Mouse (Mus musculus): ENCODE data around the gene Ripor2. TPM values are rescaled to one million over a fixed set of nuclear protein-coding genes. Genes with fewer than 3 reads are reported as not detected.
A peak's percentile ranks its signal among the peaks of the same experiment; 100 is the strongest.

Gene Ripor2
- polyA plus RNA-seq, 1 experiment from 2014 or later, result 21.7 TPM

- Histone ChIP-seq H3K9me3 (no peaks in the 10 kb centered on the region), H3K4me1 (replicated peaks) (0 out of 2 replicates have a peak, but pooled peaks cover 9% of the 10 kb centered on the region), H3K4me3 (no peak overlapping the region), H3K27me3 (no peaks in the 10 kb centered on the region), H3K4me2 (no peak overlapping the region), H3K27ac (replicated peaks) (peak overlapping the region; percentile 66), H3K9ac (no peak overlapping the region), H3K36me3 (no peaks in the 10 kb centered on the region)
- ATAC-seq (ENCODE audit: low read depth), result peak; percentile 23; the same call in 1 of the 2 replicates
- 72% methylated on average over 8 of the region's 8 CpGs for WGBS
Observed at GRCm38 (mm10) chr13:24565230-24565949, 16.6 kb upstream of the Ripor2 start.

- Histone ChIP-seq H3K9ac (no peak overlapping the region), H3K4me3 (no peak overlapping the region), H3K27ac (replicated peaks) (peak overlapping the region; percentile 66), H3K36me3 (no peaks in the 10 kb centered on the region), H3K4me2 (no peak overlapping the region), H3K9me3 (no peaks in the 10 kb centered on the region), H3K4me1 (replicated peaks) (0 out of 2 replicates have a peak, but pooled peaks cover 9% of the 10 kb centered on the region), H3K27me3 (no peaks in the 10 kb centered on the region)
- 36% methylated on average over 3 of the region's 3 CpGs for WGBS
- ATAC-seq (ENCODE audit: low read depth), result peak; percentile 61; the same call in 1 of the 2 replicates
Observed at GRCm38 (mm10) chr13:24565950-24566320, 16.1 kb upstream of the Ripor2 start.

- no peak overlapping the region for H3K4me2 ChIP-seq
- no peaks in the 10 kb centered on the region for H3K9me3 ChIP-seq
- no peak overlapping the region for H3K9ac ChIP-seq
- no peaks in the 10 kb centered on the region for H3K36me3 ChIP-seq
- H3K4me1 ChIP-seq (replicated peaks), result 0 out of 2 replicates have a peak, but pooled peaks cover 9% of the 10 kb centered on the region
- H3K27ac ChIP-seq (replicated peaks), result no peak overlapping the region
- ATAC-seq (ENCODE audit: low read depth), result no peak
- no peaks in the 10 kb centered on the region for H3K27me3 ChIP-seq
- WGBS, result 90% methylated on average over 11 of the region's 11 CpGs
- H3K4me3 ChIP-seq, result no peak overlapping the region
Observed at GRCm38 (mm10) chr13:24567176-24567811, 14.7 kb upstream of the Ripor2 start.

- Histone ChIP-seq H3K4me1 (replicated peaks) (peaks cover 15% of the 10 kb centered on the region), H3K9ac (no peak overlapping the region), H3K4me3 (no peak overlapping the region), H3K27ac (replicated peaks) (no peak overlapping the region), H3K27me3 (no peaks in the 10 kb centered on the region), H3K4me2 (no peak overlapping the region), H3K36me3 (no peaks in the 10 kb centered on the region), H3K9me3 (no peaks in the 10 kb centered on the region)
- ATAC-seq (ENCODE audit: low read depth), result no peak
- 83% methylated on average over 4 of the region's 4 CpGs for WGBS
Observed at GRCm38 (mm10) chr13:24569066-24569465, 12.9 kb upstream of the Ripor2 start.

- Histone ChIP-seq H3K4me3 (no peak overlapping the region), H3K36me3 (no peaks in the 10 kb centered on the region), H3K27me3 (no peaks in the 10 kb centered on the region), H3K4me2 (no peak overlapping the region), H3K27ac (replicated peaks) (no peak overlapping the region), H3K4me1 (replicated peaks) (peaks cover 12% of the 10 kb centered on the region), H3K9me3 (no peaks in the 10 kb centered on the region), H3K9ac (no peak overlapping the region)
- 75% methylated on average over 2 of the region's 2 CpGs for WGBS
- no peak for ATAC-seq (ENCODE audit: low read depth)
Observed at GRCm38 (mm10) chr13:24570716-24571115, 11.3 kb upstream of the Ripor2 start.

GRCm38 (mm10) chr13:24571906-24572305, 10.1 kb upstream of the Ripor2 start:
- no peak for ATAC-seq (ENCODE audit: low read depth)
- 86% methylated on average over 6 of the region's 6 CpGs for WGBS
- Histone ChIP-seq H3K27me3 (no peaks in the 10 kb centered on the region), H3K9ac (no peak overlapping the region), H3K27ac (replicated peaks) (no peak overlapping the region), H3K36me3 (no peaks in the 10 kb centered on the region), H3K9me3 (no peaks in the 10 kb centered on the region), H3K4me2 (no peak overlapping the region), H3K4me1 (replicated peaks) (peaks cover 18% of the 10 kb centered on the region), H3K4me3 (no peak overlapping the region)

GRCm38 (mm10) chr13:24575126-24575525, 6.9 kb upstream of the Ripor2 start:
- Histone ChIP-seq H3K27ac (replicated peaks) (no peak overlapping the region), H3K4me1 (replicated peaks) (peaks cover 23% of the 10 kb centered on the region), H3K36me3 (no peaks in the 10 kb centered on the region), H3K9ac (no peak overlapping the region), H3K4me2 (no peak overlapping the region), H3K9me3 (no peaks in the 10 kb centered on the region), H3K27me3 (no peaks in the 10 kb centered on the region), H3K4me3 (no peak overlapping the region)
- WGBS, result 86% methylated on average over 3 of the region's 3 CpGs
- ATAC-seq (ENCODE audit: low read depth), result no peak

- Histone ChIP-seq H3K27me3 (no peaks in the 10 kb centered on the region), H3K4me1 (replicated peaks) (peaks cover 26% of the 10 kb centered on the region), H3K4me2 (peak overlapping the region; percentile 9; the same call in 1 of the 2 replicates), H3K9me3 (no peaks in the 10 kb centered on the region), H3K36me3 (no peaks in the 10 kb centered on the region), H3K4me3 (no peak overlapping the region), H3K9ac (no peak overlapping the region), H3K27ac (replicated peaks) (peak overlapping the region; percentile 81)
- 46% methylated on average over 11 of the region's 11 CpGs for WGBS
- ATAC-seq (ENCODE audit: low read depth), result peak; percentile 95
Observed at GRCm38 (mm10) chr13:24576338-24577119, 5.5 kb upstream of the Ripor2 start.

- ATAC-seq (ENCODE audit: low read depth), result no peak
- Histone ChIP-seq H3K27ac (replicated peaks) (no peak overlapping the region), H3K9me3 (0 out of 2 replicates have a peak, but pooled peaks cover 2% of the 10 kb centered on the region), H3K27me3 (no peaks in the 10 kb centered on the region), H3K4me3 (no peak overlapping the region), H3K4me2 (no peak overlapping the region), H3K4me1 (replicated peaks) (peaks cover 25% of the 10 kb centered on the region), H3K9ac (no peak overlapping the region), H3K36me3 (no peaks in the 10 kb centered on the region)
Observed at GRCm38 (mm10) chr13:24578317-24578716, 3.7 kb upstream of the Ripor2 start.

- H3K27ac ChIP-seq (replicated peaks), result no peak overlapping the region
Observed at GRCm38 (mm10) chr13:24580759-24581158, 1.2 kb upstream of the Ripor2 start.

GRCm38 (mm10) chr13:24584403-24584802, 2.4 kb downstream of the Ripor2 start:
- no peak for ATAC-seq (ENCODE audit: low read depth)
- Histone ChIP-seq H3K9me3 (0 out of 2 replicates have a peak, but pooled peaks cover 3% of the 10 kb centered on the region), H3K27me3 (no peaks in the 10 kb centered on the region), H3K4me1 (replicated peaks) (0 out of 2 replicates have a peak, but pooled peaks cover 3% of the 10 kb centered on the region), H3K36me3 (no peaks in the 10 kb centered on the region), H3K4me2 (no peak overlapping the region), H3K9ac (no peak overlapping the region), H3K4me3 (no peak overlapping the region), H3K27ac (replicated peaks) (no peak overlapping the region)
- WGBS, result 93% methylated on average over 5 of the region's 5 CpGs

More at GRCm38 (mm10) chr13:24580759-24581158, 1.2 kb upstream of the Ripor2 start:
- Histone ChIP-seq H3K4me3 (no peak overlapping the region), H3K4me2 (no peak overlapping the region), H3K4me1 (replicated peaks) (peaks cover 20% of the 10 kb centered on the region), H3K9ac (no peak overlapping the region), H3K27me3 (no peaks in the 10 kb centered on the region), H3K36me3 (no peaks in the 10 kb centered on the region), H3K9me3 (0 out of 2 replicates have a peak, but pooled peaks cover 3% of the 10 kb centered on the region)
- no peak for ATAC-seq (ENCODE audit: low read depth)
- WGBS, result 95% methylated on average over 8 of the region's 8 CpGs

- WGBS, result 86% methylated on average over 6 of the region's 6 CpGs
- Histone ChIP-seq H3K36me3 (no peaks in the 10 kb centered on the region), H3K4me2 (no peak overlapping the region), H3K9ac (no peak overlapping the region), H3K27me3 (no peaks in the 10 kb centered on the region), H3K9me3 (0 out of 2 replicates have a peak, but pooled peaks cover 3% of the 10 kb centered on the region), H3K27ac (replicated peaks) (no peak overlapping the region), H3K4me1 (replicated peaks) (0 out of 2 replicates have a peak, but pooled peaks cover 3% of the 10 kb centered on the region), H3K4me3 (no peak overlapping the region)
- ATAC-seq (ENCODE audit: low read depth), result no peak
Observed at GRCm38 (mm10) chr13:24584841-24585240, 2.9 kb downstream of the Ripor2 start.
